Mouse (Mus musculus) forebrain, embryonic 15.5 days (tissue): ENCODE data around the gene Lypd8. TPM values are rescaled to one million over a fixed set of nuclear protein-coding genes. Genes with fewer than 3 reads are reported as not detected.
"Not testable (repeated sequence)": the region's sequence is repeated elsewhere in the genome, so short reads cannot be mapped to it uniquely, and the experiment has no call there.

ENCODE experiments used
- ATAC-seq: fragments of 200-750 bp; cut with Nextera tagmentation; replicated peaks from 2 replicates; pipeline ENCODE4 v1.8.0; 2017; ENCODE audit warnings: mild to moderate bottlenecking, moderate TSS enrichment, moderate library complexity
- H3K27ac ChIP-seq: fragments of 300-500 bp; sonication (generic); replicated peaks from 2 replicates; pipeline ENCODE4 v1.5.1; 2015; ENCODE audit warnings: mild to moderate bottlenecking, inconsistent platforms
- H3K27me3 ChIP-seq: fragments of 300-500 bp; sonication (generic); 2 replicates; pipeline ENCODE4 v1.6.1; 2015; ENCODE audit warnings: inconsistent platforms
- H3K36me3 ChIP-seq: fragments of 300-500 bp; sonication (generic); 2 replicates; pipeline ENCODE4 v1.6.1; 2015; ENCODE audit warnings: mild to moderate bottlenecking, inconsistent platforms
- H3K4me1 ChIP-seq: fragments of 300-500 bp; sonication (generic); 2 replicates; pipeline ENCODE4 v1.6.1; 2015; ENCODE audit warnings: inconsistent platforms
- H3K4me2 ChIP-seq: fragments of 300-500 bp; sonication (generic); replicated peaks from 2 replicates; pipeline ENCODE4 v1.6.1; 2015; ENCODE audit warnings: mild to moderate bottlenecking, inconsistent platforms
- H3K4me3 ChIP-seq: fragments of 300-500 bp; sonication (generic); 2 replicates; pipeline ENCODE4 v1.5.1; 2015; ENCODE audit warnings: mild to moderate bottlenecking, inconsistent platforms
- H3K9ac ChIP-seq: fragments of 300-500 bp; sonication (generic); replicated peaks from 2 replicates; pipeline ENCODE4 v1.6.1; 2015; ENCODE audit warnings: mild to moderate bottlenecking, inconsistent platforms
- H3K9me3 ChIP-seq: fragments of 300-500 bp; sonication (generic); 2 replicates; pipeline ENCODE4 v1.6.1; 2016; ENCODE audit warnings: inconsistent platforms
- WGBS: fragments of 180-500 bp; shearing (Covaris S2); methylation state at CpG from one replicate; pipeline ENCODE4 v1.1.7; 2015; ENCODE audit warnings: mixed read lengths; 5-methylcytosine and 5-hydroxymethylcytosine counted together
- polyA plus RNA-seq: library from polyadenylated mRNA; unstranded; fragments of >200 nt; fragmentation: Nextera tagmentation; extraction: Ambion mirVana; gene quantifications from 2 replicates; pipeline ENCODE4 v1.2.1, GENCODE M21; 2015

Lypd8 gene
- polyA plus RNA-seq, 1 experiment from 2014 or later, result 0.15 TPM

DNA sequence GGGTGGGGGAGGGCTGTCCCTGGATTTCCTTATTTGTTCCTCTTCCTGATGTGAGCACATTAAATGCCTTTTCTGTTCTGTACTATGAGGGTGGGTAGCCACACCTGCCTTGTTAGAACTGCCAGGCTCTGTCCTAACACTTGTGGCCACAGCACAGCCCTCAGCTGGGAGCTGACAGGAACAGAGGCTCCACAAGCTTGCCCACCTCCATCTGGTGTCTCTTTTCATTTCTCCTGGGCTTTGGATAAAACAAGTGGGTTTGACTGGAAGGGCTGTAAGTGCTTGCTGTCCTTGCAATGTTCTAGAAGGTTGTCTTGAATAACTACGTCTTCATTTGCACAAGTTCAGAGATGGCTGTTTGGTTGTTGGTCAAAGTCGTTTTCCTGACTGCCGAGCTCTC lies 23.9 kb upstream of the Lypd8 start:
- no peaks in the 10 kb centered on the region for H3K4me1 ChIP-seq
- no peaks in the 10 kb centered on the region for H3K9me3 ChIP-seq
- ATAC-seq, result no peak
- no peaks in the 10 kb centered on the region for H3K36me3 ChIP-seq
- H3K4me3 ChIP-seq, result no peak overlapping the region
- H3K27ac ChIP-seq, result no peak overlapping the region
- no peak overlapping the region for H3K4me2 ChIP-seq
- no peak overlapping the region for H3K9ac ChIP-seq
- 87% methylated on average over 3 of the region's 3 CpGs for WGBS
- H3K27me3 ChIP-seq, result no peaks in the 10 kb centered on the region

- no peak for ATAC-seq
- Histone ChIP-seq H3K27ac (no peak overlapping the region), H3K36me3 (no peaks in the 10 kb centered on the region), H3K9ac (no peak overlapping the region), H3K4me1 (no peaks in the 10 kb centered on the region), H3K27me3 (no peaks in the 10 kb centered on the region), H3K9me3 (no peaks in the 10 kb centered on the region), H3K4me2 (no peak overlapping the region), H3K4me3 (no peak overlapping the region)
- WGBS, result 84% methylated on average over 3 of the region's 3 CpGs
Observed at GRCm38 (mm10) chr11:58357042-58357441, 21.8 kb upstream of the Lypd8 start.

DNA sequence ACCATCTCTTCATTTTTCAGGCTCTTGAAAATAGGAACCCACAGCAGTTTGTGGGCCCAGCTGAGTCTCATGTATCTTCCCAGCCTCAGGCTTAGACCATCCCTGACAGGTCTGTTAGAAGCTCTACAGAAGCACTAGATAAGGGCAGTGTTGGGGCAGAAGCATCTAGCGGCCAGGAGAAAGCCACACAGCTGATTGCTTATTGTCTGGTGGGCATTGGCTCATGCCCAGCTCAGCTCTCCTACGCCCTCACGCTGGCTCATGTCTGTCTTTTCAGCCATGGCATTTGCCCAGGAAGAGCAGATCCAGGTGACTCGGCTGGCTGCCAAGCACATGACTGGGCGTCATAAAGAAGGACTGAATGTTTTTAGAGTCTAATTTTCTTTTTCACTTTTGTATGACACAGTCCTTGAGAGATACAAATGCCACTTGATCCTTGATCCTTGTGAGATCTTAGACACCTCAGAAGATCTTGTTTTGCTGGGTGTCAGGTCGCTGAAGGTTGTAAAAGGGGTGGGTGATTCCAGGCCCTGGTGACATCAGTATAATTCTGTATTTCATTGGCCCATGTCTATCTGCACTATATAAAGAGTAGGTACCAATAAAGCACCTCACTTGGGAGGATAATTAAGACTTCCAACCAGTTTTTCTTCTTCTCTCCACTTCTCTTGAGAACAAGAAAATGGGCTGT lies 20.9 kb upstream of the Lypd8 start:
- no peak overlapping the region for H3K4me2 ChIP-seq
- no peak overlapping the region for H3K9ac ChIP-seq
- H3K27me3 ChIP-seq, result no peaks in the 10 kb centered on the region
- no peaks in the 10 kb centered on the region for H3K36me3 ChIP-seq
- H3K4me1 ChIP-seq, result no peaks in the 10 kb centered on the region
- ATAC-seq, result no peak
- WGBS, result 85% methylated on average over 6 of the region's 6 CpGs
- H3K9me3 ChIP-seq, result no peaks in the 10 kb centered on the region
- H3K4me3 ChIP-seq, result no peak overlapping the region
- H3K27ac ChIP-seq, result no peak overlapping the region

DNA sequence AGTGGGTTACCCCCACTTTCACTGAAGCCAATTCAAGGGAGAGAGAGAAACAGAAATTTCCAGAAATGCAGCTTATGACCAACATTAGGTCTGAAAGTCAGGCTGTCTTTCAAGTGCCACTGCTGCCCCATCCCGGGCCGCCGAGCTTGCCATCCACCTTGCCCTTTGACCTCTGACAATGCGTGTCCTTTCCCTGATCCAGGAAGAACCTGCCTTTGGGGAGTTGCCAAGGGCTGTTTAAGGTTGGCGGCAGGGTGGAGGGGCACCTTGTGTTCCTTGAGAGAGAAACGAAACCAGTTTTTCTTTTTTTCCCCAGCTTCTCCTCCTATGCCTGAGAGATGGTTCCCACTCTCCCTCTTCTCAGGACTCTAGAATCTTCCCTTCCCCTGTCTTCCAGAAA lies 16.3 kb upstream of the Lypd8 start:
- H3K4me3 ChIP-seq, result not testable (repeated sequence)

GRCm38 (mm10) chr11:58364454-58364853 lies 14.4 kb upstream of the Lypd8 start:
- no peaks in the 10 kb centered on the region for H3K27me3 ChIP-seq
- H3K9me3 ChIP-seq, result no peaks in the 10 kb centered on the region
- no peak overlapping the region for H3K4me2 ChIP-seq
- H3K4me1 ChIP-seq, result no peaks in the 10 kb centered on the region
- no peak for ATAC-seq
- no peak overlapping the region for H3K9ac ChIP-seq
- H3K36me3 ChIP-seq, result no peaks in the 10 kb centered on the region
- no peak overlapping the region for H3K4me3 ChIP-seq
- 64% methylated on average over 3 of the region's 3 CpGs for WGBS
- no peak overlapping the region for H3K27ac ChIP-seq

More for the DNA sequence above, 16.3 kb upstream of the Lypd8 start:
- no CpG with 5 or more reads among the region's 6 CpGs for WGBS
- H3K27ac ChIP-seq, H3K4me1 ChIP-seq, ATAC-seq, H3K4me2 ChIP-seq, H3K36me3 ChIP-seq, H3K27me3 ChIP-seq, H3K9me3 ChIP-seq, H3K9ac ChIP-seq: not testable (repeated sequence)

- H3K4me2 ChIP-seq, H3K4me3 ChIP-seq, H3K9me3 ChIP-seq, H3K9ac ChIP-seq, H3K36me3 ChIP-seq, H3K27ac ChIP-seq, H3K4me1 ChIP-seq, H3K27me3 ChIP-seq, ATAC-seq: not testable (repeated sequence)
- WGBS, result no CpG with 5 or more reads among the region's 6 CpGs
Observed at GRCm38 (mm10) chr11:58366191-58366590, 12.7 kb upstream of the Lypd8 start.

- no peaks in the 10 kb centered on the region for H3K36me3 ChIP-seq
- no peak overlapping the region for H3K4me2 ChIP-seq
- H3K4me3 ChIP-seq, result no peak overlapping the region
- ATAC-seq, result no peak
- no peaks in the 10 kb centered on the region for H3K4me1 ChIP-seq
- no peaks in the 10 kb centered on the region for H3K9me3 ChIP-seq
- no peaks in the 10 kb centered on the region for H3K27me3 ChIP-seq
- H3K9ac ChIP-seq, result no peak overlapping the region
- no peak overlapping the region for H3K27ac ChIP-seq
- 91% methylated on average over 2 of the region's 2 CpGs for WGBS
Observed at GRCm38 (mm10) chr11:58377273-58377672, 1.6 kb upstream of the Lypd8 start.

DNA sequence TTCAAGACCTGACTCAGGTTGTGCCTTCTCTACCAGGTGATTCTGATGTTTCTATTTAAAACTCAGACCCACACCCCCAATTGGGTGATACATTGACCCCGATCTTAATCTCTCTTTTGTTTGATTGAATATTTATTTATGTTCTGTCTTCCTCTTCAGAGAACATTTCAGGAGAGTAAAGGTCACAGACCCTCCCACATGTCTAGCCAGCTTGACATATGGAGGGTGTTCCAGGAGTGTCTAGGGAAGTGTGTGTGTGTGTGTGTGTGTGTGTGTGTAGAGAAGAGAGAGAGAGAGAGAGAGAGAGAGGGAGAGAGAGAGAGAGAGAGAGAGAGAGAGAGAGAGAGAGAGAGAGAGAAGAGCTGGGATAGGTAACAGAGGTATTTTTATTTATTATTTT lies 1.2 kb upstream of the Lypd8 start:
- H3K36me3 ChIP-seq, result no peaks in the 10 kb centered on the region
- no peak overlapping the region for H3K27ac ChIP-seq
- no peaks in the 10 kb centered on the region for H3K9me3 ChIP-seq
- H3K4me1 ChIP-seq, result no peaks in the 10 kb centered on the region
- H3K4me3 ChIP-seq, result no peak overlapping the region
- 82% methylated on average over 1 of the region's 1 CpGs for WGBS
- no peak overlapping the region for H3K4me2 ChIP-seq
- no peak overlapping the region for H3K9ac ChIP-seq
- ATAC-seq, result no peak
- H3K27me3 ChIP-seq, result no peaks in the 10 kb centered on the region

- Histone ChIP-seq H3K4me1 (no peaks in the 10 kb centered on the region), H3K4me2 (no peak overlapping the region), H3K9me3 (no peaks in the 10 kb centered on the region), H3K27ac (no peak overlapping the region), H3K4me3 (no peak overlapping the region), H3K36me3 (no peaks in the 10 kb centered on the region), H3K27me3 (no peaks in the 10 kb centered on the region), H3K9ac (no peak overlapping the region)
- no peak for ATAC-seq
- 87% methylated on average over 1 of the region's 1 CpGs for WGBS
Observed at GRCm38 (mm10) chr11:58379516-58379915, 673 bp downstream of the Lypd8 start.

GRCm38 (mm10) chr11:58382471-58382870 lies 3.6 kb downstream of the Lypd8 start:
- Histone ChIP-seq H3K4me3 (no peak overlapping the region), H3K4me1 (no peaks in the 10 kb centered on the region), H3K9me3 (no peaks in the 10 kb centered on the region), H3K36me3 (no peaks in the 10 kb centered on the region), H3K9ac (no peak overlapping the region), H3K27me3 (no peaks in the 10 kb centered on the region), H3K4me2 (no peak overlapping the region), H3K27ac (no peak overlapping the region)
- 0 out of 2 replicates have a peak, but pooled peaks have one; percentile 26 for ATAC-seq
- 80% methylated on average over 6 of the region's 6 CpGs for WGBS

DNA sequence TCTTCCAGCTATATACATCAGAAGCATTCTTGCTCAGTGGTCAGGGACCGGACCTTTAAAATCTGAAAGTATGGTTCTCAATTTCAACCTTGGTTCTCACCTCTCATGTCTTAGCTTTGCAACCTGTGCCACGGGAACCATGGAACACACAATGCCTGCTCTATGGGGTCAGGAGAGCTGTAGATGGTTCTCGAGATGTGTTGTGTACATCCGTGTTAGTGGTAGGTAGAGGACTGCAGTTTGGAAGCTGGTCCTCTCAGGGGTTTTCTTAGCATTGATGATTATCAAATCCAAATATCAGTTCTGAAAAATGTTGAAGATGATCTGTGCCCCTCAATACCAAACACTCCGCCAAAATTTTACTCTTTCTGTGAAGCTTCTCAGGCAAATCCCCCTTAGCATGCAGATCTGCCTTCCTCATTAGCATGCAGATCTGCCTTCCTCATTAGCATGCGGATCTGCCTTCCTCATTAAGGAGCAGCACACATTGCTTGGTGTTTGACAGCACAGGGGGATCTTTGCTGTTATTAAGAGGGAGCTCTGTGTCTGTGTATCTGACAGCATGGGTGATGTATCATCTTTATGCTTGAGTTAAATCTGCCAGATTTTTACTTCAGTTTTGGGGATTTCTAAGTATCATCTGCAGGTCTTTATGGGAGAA lies 21.3 kb downstream of the Lypd8 start:
- no peak overlapping the region for H3K4me3 ChIP-seq
- no peak overlapping the region for H3K9ac ChIP-seq
- H3K27ac ChIP-seq, result peak overlapping the region; percentile 77
- H3K9me3 ChIP-seq, result no peaks in the 10 kb centered on the region
- WGBS, result 29% methylated on average over 6 of the region's 6 CpGs
- H3K4me2 ChIP-seq, result peak overlapping the region; percentile 19; the same call in 1 of the 2 replicates
- H3K36me3 ChIP-seq, result no peaks in the 10 kb centered on the region
- H3K27me3 ChIP-seq, result no peaks in the 10 kb centered on the region
- ATAC-seq, result peak; percentile 94
- peaks cover 22% of the 10 kb centered on the region for H3K4me1 ChIP-seq

DNA sequence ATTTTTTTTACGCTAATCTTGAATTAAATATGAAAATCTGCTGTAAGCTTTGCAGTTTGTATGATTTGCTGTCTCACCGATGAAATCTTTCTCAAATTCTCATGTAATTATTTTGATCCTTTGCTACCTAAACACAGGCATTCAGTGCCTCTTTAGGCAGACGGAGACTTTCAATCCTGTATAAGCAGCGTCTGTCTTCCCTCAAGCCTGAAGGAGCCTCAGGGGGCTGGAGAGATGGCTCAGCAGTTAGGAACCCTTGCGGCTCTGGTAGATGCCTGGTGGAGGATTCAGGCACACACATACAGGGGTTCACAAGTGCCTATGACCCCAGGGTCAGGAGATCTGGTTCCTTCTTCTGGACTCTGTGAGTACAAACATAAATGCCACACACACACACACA lies 21.8 kb downstream of the Lypd8 start:
- peak overlapping the region; percentile 77 for H3K27ac ChIP-seq
- H3K4me3 ChIP-seq, result no peak overlapping the region
- 15% methylated on average over 5 of the region's 5 CpGs for WGBS
- no peaks in the 10 kb centered on the region for H3K27me3 ChIP-seq
- H3K4me2 ChIP-seq, result peak overlapping the region; percentile 19; the same call in 1 of the 2 replicates
- peak; percentile 85 for ATAC-seq
- H3K9ac ChIP-seq, result no peak overlapping the region
- no peaks in the 10 kb centered on the region for H3K9me3 ChIP-seq
- peaks cover 22% of the 10 kb centered on the region for H3K4me1 ChIP-seq
- H3K36me3 ChIP-seq, result no peaks in the 10 kb centered on the region

DNA sequence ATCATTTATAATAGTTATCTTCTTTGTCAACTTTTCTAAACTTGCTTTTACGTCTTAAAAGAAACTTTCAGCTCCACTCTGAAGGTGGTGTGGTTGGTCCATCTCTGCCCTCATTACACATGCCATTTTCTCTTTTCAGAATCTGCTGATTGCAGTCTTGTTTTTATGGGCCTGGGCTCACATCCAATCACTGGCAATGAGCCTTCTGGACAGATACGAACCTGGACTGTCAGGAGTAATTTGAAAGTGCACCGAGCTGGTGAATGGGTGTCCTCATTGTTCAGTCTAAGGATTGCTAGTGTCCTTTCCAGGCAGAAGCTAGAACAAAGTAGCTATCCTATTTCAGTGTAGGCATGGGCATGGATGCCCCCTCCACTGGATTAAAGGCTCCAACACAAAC lies 29.2 kb downstream of the Lypd8 start:
- ATAC-seq, result no peak
- Histone ChIP-seq H3K4me2 (no peak overlapping the region), H3K4me1 (no peaks in the 10 kb centered on the region), H3K9me3 (no peaks in the 10 kb centered on the region), H3K27me3 (no peaks in the 10 kb centered on the region), H3K9ac (no peak overlapping the region), H3K36me3 (no peaks in the 10 kb centered on the region), H3K27ac (no peak overlapping the region), H3K4me3 (no peak overlapping the region)
- WGBS, result 53% methylated on average over 3 of the region's 3 CpGs
